Mouse (Mus musculus) urinary bladder, postnatal 25 days (tissue): ENCODE results near the gene Cdh4.

Experiments
- DNase-seq: peaks from one replicate; pipeline ENCODE4 v3.0.0; 2022; ENCODE audit warnings: low spot score

The Cdh4 gene

GRCm38 (mm10) chr2:179945051-179945450 lies 502.8 kb downstream of the Cdh4 start:
- DNase-seq, result no peak

GRCm38 (mm10) chr2:179946496-179946895 lies 504.3 kb downstream of the Cdh4 start:
- no peak for DNase-seq

GRCm38 (mm10) chr2:179947607-179948006 lies 505.4 kb downstream of the Cdh4 start:
- DNase-seq, result no peak

- DNase-seq, result no peak
Observed at GRCm38 (mm10) chr2:179948820-179949219, 506.6 kb downstream of the Cdh4 start.
